ENCODE assay signal across 26 mouse cellular contexts in the genomic region with DNA sequence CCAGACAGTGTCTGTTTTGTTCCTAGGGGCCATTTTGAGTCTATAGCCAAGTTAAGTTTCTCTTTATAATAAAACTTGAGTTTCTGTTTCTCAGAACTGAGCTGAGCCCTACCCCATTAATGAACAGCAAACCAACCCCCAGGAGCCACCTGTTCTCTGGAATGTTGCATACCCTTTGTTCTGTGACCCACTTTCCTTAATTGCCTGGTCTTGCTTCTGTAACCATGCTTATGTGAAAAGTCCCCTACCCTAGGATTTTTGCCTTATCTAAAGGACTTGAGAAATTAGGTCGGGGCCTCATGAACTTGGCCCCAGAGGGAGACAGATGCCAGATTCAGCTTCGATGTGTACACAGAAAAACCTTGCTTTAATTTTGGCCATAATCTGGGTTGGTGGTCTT. TPM values are rescaled to one million over a fixed set of nuclear protein-coding genes. Genes with fewer than 3 reads are reported as not detected.
DNase-seq lines count a peak whose midpoint lies in the region; ATAC-seq and TF ChIP-seq lines count a peak whose summit lies in the region.
"Had no signal": no experiment of that assay in that cellular context is flagged by ENCODE, and none has a peak within 500 bp of the region (broad histone marks: within the 10 kb centered on the region; RNA-seq: fewer than 3 reads in every experiment).

No protein-coding gene starts in this region.

- no peak overlapping the region for H3K4me2 ChIP-seq in limb, embryonic 12.5 days
- H3K4me2 ChIP-seq in midbrain, postnatal 0 days (ENCODE audit: low read depth, low read length, poor library complexity, severe bottlenecking), result no peak overlapping the region
- H3K4me2 ChIP-seq: forebrain, embryonic 13.5 days; heart, embryonic 12.5 days; hindbrain, embryonic 15.5 days had no signal

- no peaks in the 10 kb centered on the region for H3K9me3 ChIP-seq in limb, embryonic 12.5 days
- no peaks in the 10 kb centered on the region for H3K9me3 ChIP-seq in limb, embryonic 10.5 days (replicated peaks)
- H3K9me3 ChIP-seq in midbrain, postnatal 0 days (ENCODE audit: low read length), result no peaks in the 10 kb centered on the region
- H3K9me3 ChIP-seq in midbrain, embryonic 10.5 days (replicated peaks), result no peaks in the 10 kb centered on the region
- H3K9me3 ChIP-seq: embryonic facial prominence, embryonic 10.5 days; forebrain, embryonic 13.5 days; heart, embryonic 12.5 days; hindbrain, embryonic 10.5 days; hindbrain, embryonic 15.5 days had no signal

- no peak for TF ChIP-seq CTCF in midbrain, postnatal 0 days (IDR thresholded peaks at IDR 0.05)

- H3K4me3 ChIP-seq in limb, embryonic 12.5 days (replicated peaks), result no peak overlapping the region
- no peak overlapping the region for H3K4me3 ChIP-seq in limb, embryonic 10.5 days
- H3K4me3 ChIP-seq in midbrain, postnatal 0 days (ENCODE audit: low read depth, low read length), result no peak overlapping the region
- no peak overlapping the region for H3K4me3 ChIP-seq in midbrain, embryonic 10.5 days
- no peak overlapping the region for H3K4me3 ChIP-seq in macrophage (ENCODE audit: inconsistent target)
- H3K4me3 ChIP-seq: embryonic facial prominence, embryonic 10.5 days; forebrain, embryonic 13.5 days; gastrocnemius, adult 2 months; heart, embryonic 12.5 days; hindbrain, embryonic 10.5 days; hindbrain, embryonic 15.5 days had no signal

- peaks cover 3% of the 10 kb centered on the region; the same call in 1 of the 2 replicates for H3K27me3 ChIP-seq in limb, embryonic 12.5 days
- H3K27me3 ChIP-seq in limb, embryonic 10.5 days (ENCODE audit: low read depth, poor library complexity, severe bottlenecking), result no peaks in the 10 kb centered on the region
- no peaks in the 10 kb centered on the region for H3K27me3 ChIP-seq in midbrain, postnatal 0 days (ENCODE audit: insufficient read depth, low read length)
- no peaks in the 10 kb centered on the region for H3K27me3 ChIP-seq in midbrain, embryonic 10.5 days (ENCODE audit: low read depth, poor library complexity, severe bottlenecking)
- H3K27me3 ChIP-seq: CH12.LX; heart, embryonic 12.5 days; hindbrain, embryonic 15.5 days had no signal

- H3K27ac ChIP-seq in limb, embryonic 12.5 days, result peak overlapping the region; percentile 53
- no peak overlapping the region; the same call in 1 of the 2 replicates for H3K27ac ChIP-seq in limb, embryonic 10.5 days
- H3K27ac ChIP-seq in midbrain, postnatal 0 days (ENCODE audit: low read depth, low read length), result no peak overlapping the region
- H3K27ac ChIP-seq in midbrain, embryonic 10.5 days (replicated peaks), result no peak overlapping the region
- H3K27ac ChIP-seq in macrophage, result peak overlapping the region; percentile 58
- H3K27ac ChIP-seq: embryonic facial prominence, embryonic 10.5 days; forebrain, embryonic 13.5 days; gastrocnemius, adult 2 months; hindbrain, embryonic 10.5 days; hindbrain, embryonic 15.5 days had no signal

- H3K79me2 ChIP-seq in macrophage (ENCODE audit: inconsistent target), result no peaks in the 10 kb centered on the region

- H3K9ac ChIP-seq in limb, embryonic 12.5 days (replicated peaks), result no peak overlapping the region
- H3K9ac ChIP-seq in midbrain, postnatal 0 days (replicated peaks; ENCODE audit: low read length, poor library complexity, severe bottlenecking), result no peak overlapping the region
- H3K9ac ChIP-seq: forebrain, embryonic 13.5 days; forebrain, postnatal 0 days; heart, embryonic 12.5 days; hindbrain, embryonic 15.5 days had no signal

- 22% methylated on average over 2 of the region's 2 CpGs for WGBS in limb, embryonic 12.5 days
- WGBS in limb, embryonic 10.5 days, result 80% methylated on average over 2 of the region's 2 CpGs
- WGBS in midbrain, postnatal 0 days, result 51% methylated on average over 2 of the region's 2 CpGs
- 84% methylated on average over 2 of the region's 2 CpGs for WGBS in midbrain, embryonic 10.5 days
- 82% methylated on average over 2 of the region's 2 CpGs for WGBS in macrophage (ENCODE audit: missing documents)

- peak; percentile 21; the same call in 1 of the 2 replicates for ATAC-seq in limb, embryonic 12.5 days (ENCODE audit: insufficient number of reproducible peaks, insufficient read depth, low FRiP score, low TSS enrichment, low read depth)
- no peak for ATAC-seq in midbrain, postnatal 0 days (ENCODE audit: low FRiP score)
- ATAC-seq: forebrain, embryonic 13.5 days; forebrain, postnatal 0 days had no signal

- no peak for DNase-seq in limb, embryonic 10.5 days (ENCODE audit: low spot score)
- peak; percentile 30 for DNase-seq in midbrain, postnatal 0 days (ENCODE audit: low spot score)
- no peak for DNase-seq in midbrain, embryonic 10.5 days (ENCODE audit: low spot score)
- no peak for DNase-seq in adrenal gland, postnatal 10 days
- DNase-seq in cerebellum, adult 9-11 months, result no peak
- DNase-seq: adrenal gland, adult 8-10 months; cerebellum, adult 11-12 months; cerebellum, postnatal 10 days; forebrain, postnatal 0 days; gastrocnemius, adult 2 months; gastrocnemius, postnatal 25 days had no signal

- peaks cover 46% of the 10 kb centered on the region for H3K4me1 ChIP-seq in limb, embryonic 12.5 days (replicated peaks)
- peaks cover 62% of the 10 kb centered on the region for H3K4me1 ChIP-seq in limb, embryonic 10.5 days
- H3K4me1 ChIP-seq in midbrain, postnatal 0 days (ENCODE audit: insufficient read depth, low read length), result no peaks in the 10 kb centered on the region
- peaks cover 4% of the 10 kb centered on the region for H3K4me1 ChIP-seq in midbrain, embryonic 10.5 days
- H3K4me1 ChIP-seq: heart, embryonic 12.5 days had no signal

- no peaks in the 10 kb centered on the region for H3K36me3 ChIP-seq in limb, embryonic 12.5 days
- no peaks in the 10 kb centered on the region for H3K36me3 ChIP-seq in limb, embryonic 10.5 days
- H3K36me3 ChIP-seq in midbrain, postnatal 0 days (ENCODE audit: insufficient read depth, low read length), result no peaks in the 10 kb centered on the region
- H3K36me3 ChIP-seq in midbrain, embryonic 10.5 days, result no peaks in the 10 kb centered on the region
- H3K36me3 ChIP-seq in macrophage (ENCODE audit: inconsistent target), result no peaks in the 10 kb centered on the region
- H3K36me3 ChIP-seq: embryonic facial prominence, embryonic 10.5 days; heart, embryonic 12.5 days; hindbrain, embryonic 10.5 days; hindbrain, embryonic 15.5 days had no signal

RNA-seq across cellular contexts. Expression of a gene that starts 37.9 kb away (rescaled TPM):
- not detected in 2 replicates for polyA plus RNA-seq in limb, embryonic 12.5 days (2016; fragmentation: Nextera tagmentation; extraction: Ambion mirVana)
- not detected in 2 replicates for polyA plus RNA-seq in limb, embryonic 10.5 days (2016; fragmentation: Nextera tagmentation; extraction: Ambion mirVana)
- total RNA-seq in midbrain, postnatal 0 days (2014; rRNA removed), result not detected in 2 replicates
- polyA plus RNA-seq in midbrain, postnatal 0 days (2015; fragmentation: Nextera tagmentation; extraction: Ambion mirVana), result not detected in 2 replicates
- not detected in 2 replicates for polyA plus RNA-seq in midbrain, embryonic 10.5 days (2016; fragmentation: Nextera tagmentation; extraction: Ambion mirVana)
- not detected for total RNA-seq in macrophage (2018; cell fraction: chromatin; rRNA removed)
- total RNA-seq in macrophage (2018; cell fraction: cytosol; rRNA removed), result not detected
- total RNA-seq in macrophage (2018; cell fraction: nucleus; rRNA removed), result not detected
- not detected in 3 replicates for polyA plus RNA-seq in macrophage (2018)
- not detected for total RNA-seq in adrenal gland, postnatal 10 days (2021)
- total RNA-seq: adrenal gland, adult 8-10 months; adrenal gland, postnatal 4 days; CH12.LX; forebrain, postnatal 0 days; gastrocnemius, adult 2 months; gastrocnemius, postnatal 25 days; granulocyte monocyte progenitor cell, adult 5-6 weeks; heart, adult 8-10 months; heart, postnatal 25 days had no signal
- polyA plus RNA-seq: brain, embryonic 14.5 days; embryonic facial prominence, embryonic 10.5 days; embryonic facial prominence, embryonic 14.5 days; forebrain, embryonic 13.5 days; forebrain, postnatal 0 days; heart, embryonic 12.5 days; heart, embryonic 16.5 days; hindbrain, embryonic 10.5 days; hindbrain, embryonic 15.5 days had no signal

RNA-seq across cellular contexts. Expression of a gene that starts 59.0 kb away (rescaled TPM):
- 50.1 and 61.3 TPM in 2 replicates for polyA plus RNA-seq in limb, embryonic 12.5 days (2016; fragmentation: Nextera tagmentation; extraction: Ambion mirVana)
- polyA plus RNA-seq in limb, embryonic 10.5 days (2016; fragmentation: Nextera tagmentation; extraction: Ambion mirVana), result 55.0 and 61.9 TPM in 2 replicates
- 132 and 160 TPM in 2 replicates for total RNA-seq in midbrain, postnatal 0 days (2014; rRNA removed)
- polyA plus RNA-seq in midbrain, postnatal 0 days (2015; fragmentation: Nextera tagmentation; extraction: Ambion mirVana), result 18.4 and 19.3 TPM in 2 replicates
- polyA plus RNA-seq in midbrain, embryonic 10.5 days (2016; fragmentation: Nextera tagmentation; extraction: Ambion mirVana), result 48.3 and 50.1 TPM in 2 replicates
- total RNA-seq in macrophage (2018; cell fraction: chromatin; rRNA removed), result 10 to 100 TPM; 39.9 to 68.0 (median 57.2) TPM
- 100 to 1,000 TPM in 22 of 26 experiments, 10 to 100 TPM in 4; 92.8 to 124 (median 110) TPM for total RNA-seq in macrophage (2018; cell fraction: cytosol; rRNA removed)
- total RNA-seq in macrophage (2018; cell fraction: nucleus; rRNA removed), result 10 to 100 TPM; 39.2 to 77.8 (median 55.0) TPM
- 115 to 167 TPM (median 115 TPM) in 3 replicates for polyA plus RNA-seq in macrophage (2018)
- total RNA-seq in adrenal gland, postnatal 10 days (2021), result 100 to 1,000 TPM; 170 to 177 TPM

RNA-seq across cellular contexts. Expression of a gene that starts 59.3 kb away (rescaled TPM):
- polyA plus RNA-seq in limb, embryonic 12.5 days (2016; fragmentation: Nextera tagmentation; extraction: Ambion mirVana), result 10.3 and 10.9 TPM in 2 replicates
- polyA plus RNA-seq in limb, embryonic 10.5 days (2016; fragmentation: Nextera tagmentation; extraction: Ambion mirVana), result 32.5 and 45.1 TPM in 2 replicates
- total RNA-seq in midbrain, postnatal 0 days (2014; rRNA removed), result 5.9 TPM in 1 of 2 replicates, not detected in the other
- polyA plus RNA-seq in midbrain, postnatal 0 days (2015; fragmentation: Nextera tagmentation; extraction: Ambion mirVana), result 1.1 and 2.3 TPM in 2 replicates
- 0.68 and 0.94 TPM in 2 replicates for polyA plus RNA-seq in midbrain, embryonic 10.5 days (2016; fragmentation: Nextera tagmentation; extraction: Ambion mirVana)
- total RNA-seq in macrophage (2018; cell fraction: chromatin; rRNA removed), result not detected
- not detected for total RNA-seq in macrophage (2018; cell fraction: cytosol; rRNA removed)
- not detected for total RNA-seq in macrophage (2018; cell fraction: nucleus; rRNA removed)
- not detected in 3 replicates for polyA plus RNA-seq in macrophage (2018)
- not detected for total RNA-seq in adrenal gland, postnatal 10 days (2021)
- total RNA-seq: adrenal gland, adult 8-10 months; adrenal gland, postnatal 4 days; gastrocnemius, adult 2 months; gastrocnemius, postnatal 25 days; granulocyte monocyte progenitor cell, adult 5-6 weeks; heart, adult 8-10 months; heart, postnatal 25 days had no signal
- polyA plus RNA-seq: heart, embryonic 12.5 days had no signal

Comparison
In these comparisons a context has a peak if more than half of its experiments do, and no peak if none do; other contexts are left out.
1. H3K27ac ChIP-seq: peak in limb, embryonic 12.5 days (single experiment) and macrophage (single experiment); none in limb, embryonic 10.5 days (single experiment), midbrain, postnatal 0 days (single experiment) and midbrain, embryonic 10.5 days (single experiment).